Comparison of ENCODE assay signal across 8 mouse cellular contexts in the genomic region with DNA sequence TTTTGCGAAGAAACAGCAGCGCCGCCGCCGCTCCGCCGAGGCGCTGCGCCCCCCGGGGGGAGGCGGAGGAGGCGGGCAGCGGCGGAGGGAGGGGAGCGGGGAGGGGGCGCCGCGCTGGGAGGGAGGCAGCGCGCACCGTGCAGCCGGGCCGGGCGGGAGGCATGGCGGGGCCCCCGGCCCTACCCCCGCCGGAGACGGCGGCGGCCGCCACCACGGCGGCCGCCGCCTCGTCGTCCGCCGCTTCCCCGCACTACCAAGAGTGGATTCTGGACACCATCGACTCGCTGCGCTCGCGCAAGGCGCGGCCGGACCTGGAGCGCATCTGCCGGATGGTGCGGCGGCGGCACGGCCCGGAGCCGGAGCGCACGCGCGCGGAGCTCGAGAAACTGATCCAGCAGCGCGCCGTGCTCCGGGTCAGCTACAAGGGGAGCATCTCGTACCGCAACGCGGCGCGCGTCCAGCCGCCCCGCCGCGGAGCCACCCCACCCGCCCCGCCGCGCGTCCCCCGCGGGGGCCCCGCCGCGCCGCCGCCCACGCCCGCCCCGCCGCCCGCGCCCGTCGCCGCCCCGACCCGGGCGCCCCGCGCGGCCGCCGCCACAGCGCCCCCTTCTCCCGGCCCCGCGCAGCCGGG. TPM values are rescaled to one million over a fixed set of nuclear protein-coding genes. Genes with fewer than 3 reads are reported as not detected.
DNase-seq lines count a peak whose midpoint lies in the region; ATAC-seq and TF ChIP-seq lines count a peak whose summit lies in the region.

Samd1 (plus strand) TSS at position 162 of the 631 bp plus-strand sequence.

- ATAC-seq in common myeloid progenitor, adult 5-6 weeks (replicated peaks; ENCODE audit: low read depth, poor library complexity, severe bottlenecking) = no peak
- ATAC-seq in intestine, embryonic 16.5 days = peak; percentile 7; the same call in 1 of the 2 replicates

- no peak for TF ChIP-seq CTCF in liver, adult 2 months (IDR thresholded peaks at IDR 0.05; ENCODE audit: low read depth, low read length)
- TF ChIP-seq CTCF in thymus, adult 2 months (IDR thresholded peaks at IDR 0.05; ENCODE audit: borderline replicate concordance, control insufficient read depth, extremely low read depth, insufficient read depth, low read length, poor library complexity) = no peak

- peak; percentile 49 for DNase-seq in urinary bladder, adult 2 months (ENCODE audit: low spot score)
- DNase-seq in urinary bladder, postnatal 36 days (ENCODE audit: low spot score in 2 of 2) = no peak
- peak in 1 of 2 experiments; percentile 66 for DNase-seq in gastrocnemius, postnatal 4 days (ENCODE audit: low spot score in 2 of 2)
- DNase-seq in liver, adult 2 months (ENCODE audit: extremely low read depth, low read depth, low spot score) = no peak
- peak; percentile 59 for DNase-seq in thymus, adult 2 months

- H3K27me3 ChIP-seq in intestine, embryonic 16.5 days (replicated peaks; ENCODE audit: control insufficient read depth, insufficient read depth, low read length) = no peaks in the 10 kb centered on the region
- no peaks in the 10 kb centered on the region for H3K27me3 ChIP-seq in liver, adult 2 months (ENCODE audit: control insufficient read depth, insufficient read depth, low read length)
- no peaks in the 10 kb centered on the region for H3K27me3 ChIP-seq in myocyte (ENCODE audit: control insufficient read depth, insufficient read depth, insufficient read length)
- H3K27me3 ChIP-seq in thymus, adult 2 months (ENCODE audit: control insufficient read depth, insufficient read depth, low read length) = no peaks in the 10 kb centered on the region

- H3K79me2 ChIP-seq in liver, adult 2 months (ENCODE audit: control insufficient read depth, insufficient read depth, low read length) = no peaks in the 10 kb centered on the region
- H3K79me2 ChIP-seq in myocyte (ENCODE audit: control insufficient read depth, insufficient read depth) = no peaks in the 10 kb centered on the region

- H3K4me3 ChIP-seq in intestine, embryonic 16.5 days (ENCODE audit: low read length) = peak within 1 kb of the TSS; percentile 79
- peak within 1 kb of the TSS; percentile 91 for H3K4me3 ChIP-seq in liver, adult 2 months (ENCODE audit: insufficient read depth, low read depth, low read length)
- H3K4me3 ChIP-seq in myocyte = peak within 1 kb of the TSS; percentile 26
- peak within 1 kb of the TSS; percentile 97 for H3K4me3 ChIP-seq in thymus, adult 2 months (ENCODE audit: control insufficient read depth, insufficient read depth, low read length)

- H3K4me1 ChIP-seq in intestine, embryonic 16.5 days (ENCODE audit: control insufficient read depth, insufficient read depth, low read length) = peaks cover 19% of the 10 kb centered on the region
- peaks cover 12% of the 10 kb centered on the region for H3K4me1 ChIP-seq in liver, adult 2 months (ENCODE audit: control insufficient read depth, insufficient read depth, low read length)
- peaks cover 25% of the 10 kb centered on the region for H3K4me1 ChIP-seq in thymus, adult 2 months (replicated peaks; ENCODE audit: control insufficient read depth, insufficient read depth, low read length)

- peak within 1 kb of the TSS; percentile 94 for H3K4me2 ChIP-seq in intestine, embryonic 16.5 days (ENCODE audit: low read depth, low read length)
- H3K4me2 ChIP-seq in myocyte (ENCODE audit: low read depth) = peak within 1 kb of the TSS; percentile 92

- H3K36me3 ChIP-seq in intestine, embryonic 16.5 days (ENCODE audit: control insufficient read depth, insufficient read depth, low read length) = no peaks in the 10 kb centered on the region
- no peaks in the 10 kb centered on the region; the same call in 1 of the 2 replicates for H3K36me3 ChIP-seq in liver, adult 2 months (ENCODE audit: control insufficient read depth, insufficient read depth, low read length)
- H3K36me3 ChIP-seq in myocyte (ENCODE audit: control insufficient read depth, insufficient read depth) = peaks cover 8% of the 10 kb centered on the region
- no peaks in the 10 kb centered on the region for H3K36me3 ChIP-seq in thymus, adult 2 months (ENCODE audit: control insufficient read depth, insufficient read depth, low read length)

- no peaks in the 10 kb centered on the region for H3K9me3 ChIP-seq in intestine, embryonic 16.5 days (ENCODE audit: control insufficient read depth, low read length)

- H3K9ac ChIP-seq in intestine, embryonic 16.5 days (ENCODE audit: low read depth, low read length) = peak within 1 kb of the TSS; percentile 85
- H3K9ac ChIP-seq in liver, adult 2 months (ENCODE audit: low read depth, low read length) = peak within 1 kb of the TSS; percentile 99

- no peak for TF ChIP-seq POLR2A in liver, adult 2 months (IDR thresholded peaks at IDR 0.05; ENCODE audit: extremely low read depth, insufficient read depth, low read length)
- TF ChIP-seq POLR2A in myocyte (IDR thresholded peaks at IDR 0.05; ENCODE audit: insufficient read length, low read depth) = peak; percentile 17
- no peak for TF ChIP-seq POLR2A in thymus, adult 2 months (IDR thresholded peaks at IDR 0.05; ENCODE audit: control insufficient read depth, extremely low read depth, insufficient read depth, low read length, poor library complexity)

- H3K27ac ChIP-seq in intestine, embryonic 16.5 days (ENCODE audit: low read length) = peak within 1 kb of the TSS; percentile 98
- H3K27ac ChIP-seq in liver, adult 2 months (replicated peaks; ENCODE audit: insufficient read depth, low read depth, low read length) = peak within 1 kb of the TSS; percentile 84
- no peak within 1 kb of the TSS; the same call in 1 of the 2 replicates for H3K27ac ChIP-seq in thymus, adult 2 months (ENCODE audit: control insufficient read depth, insufficient read depth, low read length)

- WGBS in intestine, embryonic 16.5 days = under 1% methylated on average over 33 of the region's 112 CpGs
- 17% methylated on average over 101 of the region's 112 CpGs for WGBS in liver, adult 2 months
- 13% methylated on average over 110 of the region's 112 CpGs for WGBS in thymus, adult 2 months

- peak within 1 kb of the TSS; percentile 86 for H3ac ChIP-seq in myocyte (ENCODE audit: control insufficient read depth, insufficient read length)

TF ChIP-seq in myocyte, 11 proteins besides CTCF, POLR2A, EP300 and RAD21:
- TF ChIP-seq MAX (IDR thresholded peaks at IDR 0.05; ENCODE audit: low read depth) (no peak), POLR2AphosphoS2 (IDR thresholded peaks at IDR 0.05; ENCODE audit: insufficient read length, low read depth) (no peak), USF1 (IDR thresholded peaks at IDR 0.05; ENCODE audit: low read depth) (no peak), REST (IDR thresholded peaks at IDR 0.05; ENCODE audit: insufficient read depth, insufficient read length) (no peak), TCF3 (IDR thresholded peaks at IDR 0.05; ENCODE audit: insufficient read length, low read depth) (no peak)

RNA-seq across cellular contexts. Expression of gene Samd1, which starts in this region (rescaled TPM):
- 34.5 and 36.0 TPM in 2 replicates for polyA plus RNA-seq in urinary bladder, adult 2 months (2012; rRNA removed)
- 42.2 and 48.2 TPM in 2 replicates for total RNA-seq in common myeloid progenitor, adult 5-6 weeks (2017)
- total RNA-seq in gastrocnemius, postnatal 4 days (2021) = 10 to 100 TPM; 40.7 to 44.4 TPM
- 5.8 and 6.0 TPM in 2 replicates for polyA plus RNA-seq in intestine, embryonic 16.5 days (2015; fragmentation: Nextera tagmentation; extraction: Ambion mirVana)
- 4.0 and 7.2 TPM in 2 replicates for total RNA-seq in liver, adult 2 months (2014; rRNA removed)
- 11.9 and 12.2 TPM in 2 replicates for polyA plus RNA-seq in liver, adult 2 months (2012; rRNA removed)
- polyA plus RNA-seq in myocyte (2012; fragmentation: generic; extraction: Trizol) = 30.6 TPM
- polyA plus RNA-seq in thymus, adult 2 months (2012; rRNA removed) = 153 and 190 TPM in 2 replicates

Comparison
In these comparisons a context has a peak if more than half of its experiments do, and no peak if none do; other contexts are left out.
1. DNase-seq: peak in urinary bladder, adult 2 months (single experiment) and thymus, adult 2 months (single experiment); none in urinary bladder, postnatal 36 days (0 of 2) and liver, adult 2 months (single experiment).
2. H3K4me3 ChIP-seq: peak in every context shown above with its lines; median percentile 97 in thymus, adult 2 months; 91 in liver, adult 2 months; 79 in intestine, embryonic 16.5 days; 26 in myocyte.